Mouse (Mus musculus) CH12.LX (cell line): Measurements from ENCODE around the gene Grip1.

Source experiments
- E2F4 ChIP-seq: IDR thresholded peaks from 2 replicates; pipeline ENCODE4 v1.6.1; 2011; ENCODE audit warnings: low read depth, low read length, improper control_type of control experiment; ENCODE audit not compliant: insufficient replicate concordance
- EP300 ChIP-seq: IDR thresholded peaks from 2 replicates; pipeline ENCODE4 v1.6.1; 2011; ENCODE audit warnings: low read length, improper control_type of control experiment
- GABPA ChIP-seq: IDR thresholded peaks from 2 replicates; pipeline ENCODE4 v1.6.1; 2012; ENCODE audit warnings: low read depth, low read length, improper control_type of control experiment, inconsistent platforms; ENCODE audit not compliant: insufficient replicate concordance
- JUND ChIP-seq: conservative IDR thresholded peaks from 2 replicates; pipeline ENCODE4 v1.6.1; 2011; ENCODE audit warnings: low read depth, low read length, improper control_type of control experiment
- MAFK ChIP-seq: IDR thresholded peaks from 2 replicates; pipeline ENCODE4 v1.6.1; 2011; ENCODE audit warnings: low read length, improper control_type of control experiment; ENCODE audit not compliant: insufficient replicate concordance
- PAX5 ChIP-seq: IDR thresholded peaks from 2 replicates; pipeline ENCODE4 v1.6.1; 2012; ENCODE audit warnings: low read length, inconsistent platforms, mixed read lengths
- POLR2A ChIP-seq: IDR thresholded peaks from 2 replicates; pipeline ENCODE4 v1.6.1; 2011; ENCODE audit warnings: low read depth, mild to moderate bottlenecking, improper control_type of control experiment, low read length
- POLR2AphosphoS2 ChIP-seq: IDR thresholded peaks from 2 replicates; pipeline ENCODE4 v1.6.1; 2011; ENCODE audit warnings: low read depth, low read length, improper control_type of control experiment
- ZC3H11A ChIP-seq: IDR thresholded peaks from 2 replicates; pipeline ENCODE4 v1.6.1; 2012; ENCODE audit warnings: low read depth, mild to moderate bottlenecking, inconsistent platforms, low read length, improper control_type of control experiment

DNA sequence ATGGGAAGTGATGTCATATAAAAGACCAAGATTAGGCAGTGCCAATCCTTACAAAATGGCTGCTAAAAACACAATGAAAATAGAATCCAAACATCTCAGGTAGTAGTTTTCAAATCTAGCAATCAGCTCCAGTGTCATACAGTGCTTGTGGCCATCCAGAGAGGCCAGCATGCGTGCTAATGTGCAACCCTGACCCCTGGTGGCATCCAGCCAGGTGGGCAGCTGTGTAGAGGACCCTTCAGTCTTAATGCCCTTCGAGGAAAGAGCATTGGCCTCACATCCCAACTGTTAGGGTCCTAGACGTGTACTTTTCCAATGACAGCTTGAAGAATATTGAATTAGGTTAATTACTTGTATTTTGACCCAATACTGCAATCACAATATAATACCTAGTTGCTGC lies 624.2 kb downstream of the Grip1 start:
- TF ChIP-seq POLR2AphosphoS2 (no peak), JUND (no peak), POLR2A (no peak), GABPA (no peak), PAX5 (no peak), EP300 (no peak), E2F4 (no peak), ZC3H11A (no peak), MAFK (no peak)
